Comparison of ENCODE assay signal across 8 mouse cellular contexts in the genomic region with DNA sequence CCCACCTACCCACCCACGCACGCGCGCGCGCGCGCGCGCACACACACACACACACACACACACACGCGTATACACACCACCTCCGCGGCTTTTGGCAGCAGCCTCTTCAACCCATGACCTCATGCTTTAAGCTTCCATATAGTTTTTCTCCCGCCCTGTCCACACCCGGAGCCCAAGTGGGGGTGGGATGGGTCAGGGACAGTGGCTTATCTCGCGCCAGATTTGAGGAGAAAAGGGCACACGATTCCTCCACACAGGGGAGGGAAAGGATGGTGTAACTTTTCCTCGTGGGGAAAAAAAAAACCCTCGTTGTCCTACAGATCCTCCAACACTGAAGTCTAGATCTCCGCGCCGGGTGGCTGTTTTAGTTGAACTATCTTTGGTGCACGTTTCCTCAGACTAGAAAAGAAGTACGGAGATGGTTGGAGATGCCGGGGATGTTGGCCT.
DNase-seq lines count a peak whose midpoint lies in the region; ATAC-seq and TF ChIP-seq lines count a peak whose summit lies in the region.

No protein-coding gene starts in this region.

- ATAC-seq in heart, embryonic 13.5 days (ENCODE audit: extremely low read depth, insufficient number of reproducible peaks, low FRiP score, low TSS enrichment) = no peak
- ATAC-seq in liver, embryonic 14.5 days (ENCODE audit: insufficient read depth) = no peak
- no peak for ATAC-seq in granulocyte monocyte progenitor cell, adult 5-6 weeks (replicated peaks; ENCODE audit: poor library complexity, severe bottlenecking)

- no peak overlapping the region for H3K27ac ChIP-seq in cerebellum, adult 2 months (ENCODE audit: insufficient read depth, low read length)
- peak overlapping the region; percentile 95 for H3K27ac ChIP-seq in heart, embryonic 13.5 days (replicated peaks)
- H3K27ac ChIP-seq in liver, embryonic 14.5 days = no peak overlapping the region
- H3K27ac ChIP-seq in small intestine, adult 2 months (ENCODE audit: insufficient read depth, low read depth, low read length) = no peak overlapping the region

- peak overlapping the region; percentile 90 for H3K4me3 ChIP-seq in cerebellum, adult 2 months (replicated peaks; ENCODE audit: insufficient read depth, low read depth, low read length)
- peak overlapping the region; percentile 77 for H3K4me3 ChIP-seq in heart, embryonic 13.5 days
- peak overlapping the region; percentile 51 to 57 for H3K4me3 ChIP-seq in liver, embryonic 14.5 days (ENCODE audit: insufficient read depth in 1 of 2, low read depth in 2 of 2, low read length in 2 of 2)
- peak overlapping the region; percentile 78 for H3K4me3 ChIP-seq in small intestine, adult 2 months (ENCODE audit: low read depth, low read length)

- no peak for TF ChIP-seq CTCF in cerebellum, adult 2 months (IDR thresholded peaks at IDR 0.05; ENCODE audit: borderline replicate concordance, insufficient read depth, low read depth, low read length)
- no peak for TF ChIP-seq CTCF in liver, embryonic 14.5 days (IDR thresholded peaks at IDR 0.05; ENCODE audit: low read depth)
- no peak for TF ChIP-seq CTCF in small intestine, adult 2 months (IDR thresholded peaks at IDR 0.05; ENCODE audit: extremely low read depth, insufficient read length, insufficient replicate concordance, low read depth, low read length)

- WGBS in cerebellum, adult 2 months = 3% methylated on average over 27 of the region's 27 CpGs
- WGBS in heart, embryonic 13.5 days = 2% methylated on average over 26 of the region's 27 CpGs
- 1% methylated on average over 27 of the region's 27 CpGs for WGBS in liver, embryonic 14.5 days (ENCODE audit: insufficient replicate concordance)
- 5% methylated on average over 27 of the region's 27 CpGs for WGBS in small intestine, adult 2 months

- no peaks in the 10 kb centered on the region for H3K36me3 ChIP-seq in heart, embryonic 13.5 days
- H3K36me3 ChIP-seq in liver, embryonic 14.5 days (replicated peaks; ENCODE audit: control insufficient read depth, insufficient read depth, low read depth) = no peaks in the 10 kb centered on the region
- no peaks in the 10 kb centered on the region for H3K36me3 ChIP-seq in small intestine, adult 2 months (ENCODE audit: control insufficient read depth, insufficient read depth, low read length)

- TF ChIP-seq POLR2A in cerebellum, adult 2 months (IDR thresholded peaks at IDR 0.05; ENCODE audit: borderline replicate concordance, insufficient read depth, low read length) = no peak
- TF ChIP-seq POLR2A in small intestine, adult 2 months (IDR thresholded peaks at IDR 0.05; ENCODE audit: low read depth, low read length) = no peak

- peaks cover 2% of the 10 kb centered on the region; the same call in 1 of the 2 replicates for H3K4me1 ChIP-seq in cerebellum, adult 2 months (ENCODE audit: control insufficient read depth, insufficient read depth, low read length)
- peaks cover 36% of the 10 kb centered on the region for H3K4me1 ChIP-seq in heart, embryonic 13.5 days
- peaks cover 0 to 5% of the 10 kb centered on the region in 2 experiments; a peak in 1 of 4 replicates for H3K4me1 ChIP-seq in liver, embryonic 14.5 days (replicated peaks; ENCODE audit: control insufficient read depth in 2 of 2, insufficient read depth in 2 of 2, low read length in 1 of 2)
- H3K4me1 ChIP-seq in small intestine, adult 2 months (ENCODE audit: control insufficient read depth, insufficient read depth, insufficient read length, low read length) = peaks cover 15% of the 10 kb centered on the region

- no peaks in the 10 kb centered on the region for H3K9me3 ChIP-seq in heart, embryonic 13.5 days
- no peaks in the 10 kb centered on the region for H3K9me3 ChIP-seq in liver, embryonic 14.5 days (ENCODE audit: control insufficient read depth, low read length)

- no peak for TF ChIP-seq EP300 in liver, embryonic 14.5 days (IDR thresholded peaks at IDR 0.05; ENCODE audit: low read depth)

- peak overlapping the region; percentile 81 for H3K4me2 ChIP-seq in heart, embryonic 13.5 days
- H3K4me2 ChIP-seq in liver, embryonic 14.5 days (ENCODE audit: low read depth) = peak overlapping the region; percentile 77

- H3K9ac ChIP-seq in heart, embryonic 13.5 days = peak overlapping the region; percentile 81
- H3K9ac ChIP-seq in liver, embryonic 14.5 days (replicated peaks) = no peak overlapping the region

- DNase-seq in cerebellum, adult 2 months = peak in 1 of 2 experiments; percentile 14
- no peak for DNase-seq in cerebellum, adult 11 months
- DNase-seq in right cerebral cortex, postnatal 10 days (ENCODE audit: low spot score in 2 of 2) = peak; percentile 69 to 75
- DNase-seq in right cerebral cortex, postnatal 25 days = no peak
- DNase-seq in liver, embryonic 14.5 days (ENCODE audit: low read depth in 3 of 3, low spot score in 3 of 3) = no peak

- no peaks in the 10 kb centered on the region for H3K27me3 ChIP-seq in cerebellum, adult 2 months (ENCODE audit: control insufficient read depth, insufficient read depth, low read length)
- no peaks in the 10 kb centered on the region for H3K27me3 ChIP-seq in heart, embryonic 13.5 days (replicated peaks)
- peaks cover 32% of the 10 kb centered on the region for H3K27me3 ChIP-seq in liver, embryonic 14.5 days (ENCODE audit: control insufficient read depth, insufficient read depth, low read length)
- H3K27me3 ChIP-seq in small intestine, adult 2 months (ENCODE audit: control insufficient read depth, insufficient read depth, low read length) = peaks cover 18% of the 10 kb centered on the region

Comparison
In these comparisons a context has a peak if more than half of its experiments do, and no peak if none do; other contexts are left out.
1. DNase-seq: peak in right cerebral cortex, postnatal 10 days (2 of 2); none in cerebellum, adult 11 months (single experiment), right cerebral cortex, postnatal 25 days (single experiment) and liver, embryonic 14.5 days (0 of 3).
2. Peak in every context shown above with its lines, with median percentiles within 50 percentile points of each other: H3K4me3 ChIP-seq.